ENCODE assay signal across 7 mouse cellular contexts in genomic region chr1:38766661-38767572, GRCm38 (mm10).
DNase-seq lines count a peak whose midpoint lies in the region; ATAC-seq lines count a peak whose summit lies in the region.

No protein-coding gene starts in this region.

- 15% methylated on average over 18 of the region's 18 CpGs for whole genome bisulfite sequencing in hindbrain, embryonic 12.5 days
- WGBS in midbrain, embryonic 16.5 days = 28% methylated on average over 18 of the region's 18 CpGs

- DNase-seq in c-Kit-positive CD71-positive TER-119-positive erythroid progenitor cells, embryonic 14.5 days (ENCODE audit: low spot score) = peak; percentile 50
- peak; percentile 73 for DNase-seq in liver
- DNase-seq in frontal cortex, adult 2 months (ENCODE audit: extremely low spot score in 1 of 2, low spot score in 1 of 2) = no peak

- peak overlapping the region; percentile 81 for H3K27ac ChIP-seq in hindbrain, embryonic 12.5 days
- peak overlapping the region; percentile 71 for H3K27ac ChIP-seq in midbrain, embryonic 16.5 days (ENCODE audit: low read length)

- peaks cover 39% of the 10 kb centered on the region for H3K4me1 ChIP-seq in hindbrain, embryonic 12.5 days
- H3K4me1 ChIP-seq in midbrain, embryonic 16.5 days (ENCODE audit: control insufficient read depth, insufficient read depth, low read length) = peaks cover 16% of the 10 kb centered on the region

- H3K36me3 ChIP-seq in hindbrain, embryonic 12.5 days = no peaks in the 10 kb centered on the region
- H3K36me3 ChIP-seq in midbrain, embryonic 16.5 days (ENCODE audit: control insufficient read depth, insufficient read depth, low read length) = no peaks in the 10 kb centered on the region

- H3K9ac ChIP-seq in hindbrain, embryonic 12.5 days = no peak overlapping the region
- H3K9ac ChIP-seq in midbrain, embryonic 16.5 days (ENCODE audit: low read depth, low read length) = no peak overlapping the region

- H3K4me3 ChIP-seq in hindbrain, embryonic 12.5 days = no peak overlapping the region
- no peak overlapping the region for H3K4me3 ChIP-seq in midbrain, embryonic 16.5 days (ENCODE audit: low read depth, low read length)

- H3K27me3 ChIP-seq in hindbrain, embryonic 12.5 days = no peaks in the 10 kb centered on the region
- no peaks in the 10 kb centered on the region for H3K27me3 ChIP-seq in midbrain, embryonic 16.5 days (ENCODE audit: control insufficient read depth, insufficient read depth, low read depth, low read length)

- peak overlapping the region; percentile 36 for H3K4me2 ChIP-seq in hindbrain, embryonic 12.5 days (replicated peaks)
- H3K4me2 ChIP-seq in midbrain, embryonic 16.5 days (ENCODE audit: low read length) = 0 out of 2 replicates have a peak overlapping the region, but pooled peaks have one; percentile 7

- no peaks in the 10 kb centered on the region for H3K9me3 ChIP-seq in hindbrain, embryonic 12.5 days (replicated peaks)
- no peaks in the 10 kb centered on the region for H3K9me3 ChIP-seq in midbrain, embryonic 16.5 days (replicated peaks; ENCODE audit: control insufficient read depth, low read length, poor library complexity, severe bottlenecking)

- ATAC-seq in erythroid progenitor cell, adult 5-6 weeks (replicated peaks; ENCODE audit: low FRiP score, poor library complexity, severe bottlenecking) = peak; percentile 56
- ATAC-seq in hindbrain, embryonic 12.5 days (ENCODE audit: low FRiP score) = peak; percentile 85
- peak; percentile 77 for ATAC-seq in midbrain, embryonic 16.5 days
- no peak for ATAC-seq in monocyte, adult 5-6 weeks (replicated peaks; ENCODE audit: insufficient number of reproducible peaks, low FRiP score, low TSS enrichment, poor library complexity, severe bottlenecking)

Comparison
In these comparisons a context has a peak if more than half of its experiments do, and no peak if none do; other contexts are left out.
1. DNase-seq: peak in c-Kit-positive CD71-positive TER-119-positive erythroid progenitor cells, embryonic 14.5 days (single experiment) and liver (single experiment); none in frontal cortex, adult 2 months (0 of 2).